Mouse (Mus musculus): ENCODE measurements around the gene 9330161L09Rik. TPM values are rescaled to one million over a fixed set of nuclear protein-coding genes. Genes with fewer than 3 reads are reported as not detected.

9330161L09Rik gene
- not detected for polyA plus RNA-seq (2014; fragmentation: Illumina TruSeq; extraction: RNeasy Lipid Tissue Mini Kit (QIAGEN cat#74804))

GRCm38 (mm10) chr12:103407720-103408119 is at the start of gene 9330161L09Rik:
Gene 9330161L09Rik (minus strand): TSS chr12:103407820.

DNA sequence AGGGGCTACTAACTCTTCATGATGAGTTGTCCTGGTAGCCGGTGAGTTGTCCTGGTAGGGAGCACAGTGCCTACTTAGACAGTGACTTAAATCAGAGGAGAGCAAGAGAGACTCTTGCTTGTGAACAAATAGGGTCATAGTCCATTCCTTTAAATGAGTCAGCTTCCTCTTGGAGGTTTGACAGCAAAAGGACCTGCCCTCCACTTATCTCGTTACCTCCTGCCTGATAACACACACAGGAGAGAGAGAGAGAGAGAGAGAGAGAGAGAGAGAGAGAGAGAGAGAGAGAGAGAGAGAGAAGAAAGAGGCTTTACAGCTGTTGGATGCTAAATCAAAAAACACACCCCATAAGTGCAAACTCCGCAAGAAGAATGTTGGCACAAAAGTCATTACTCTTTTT is 49.5 kb upstream of the 9330161L09Rik start, which contains the start of gene Ifi27l2b:
Gene Ifi27l2b (minus strand): TSS at position 84 of the 400 bp plus-strand sequence.

GRCm38 (mm10) chr12:103443524-103443923 is 35.9 kb upstream of the 9330161L09Rik start, which contains the start of gene Ifi27l2a:
Gene Ifi27l2a (minus strand): TSS chr12:103443680.

GRCm38 (mm10) chr12:103433986-103434731 is 26.5 kb upstream of the 9330161L09Rik start, which contains the start of gene Ifi27:
Gene Ifi27 (plus strand): TSS chr12:103434211.

GRCm38 (mm10) chr12:103425729-103426470 is 18.3 kb upstream of the 9330161L09Rik start, which contains the start of gene Ddx24:
Gene Ddx24 (minus strand): TSS chr12:103425830.

GRCm38 (mm10) chr12:103388505-103389347 is 18.9 kb downstream of the 9330161L09Rik start, which contains the start of gene Otub2:
Gene Otub2 (plus strand): TSS chr12:103388682.

Other genes starting within 250 kb of the 9330161L09Rik start
- not detected for gene Prima1, start 165.7 kb downstream of the 9330161L09Rik start, polyA plus RNA-seq (2014; fragmentation: Illumina TruSeq; extraction: RNeasy Lipid Tissue Mini Kit (QIAGEN cat#74804))
- gene Fam181a, start 96.8 kb downstream of the 9330161L09Rik start, polyA plus RNA-seq (2014; fragmentation: Illumina TruSeq; extraction: RNeasy Lipid Tissue Mini Kit (QIAGEN cat#74804)): not detected
- 0.20 TPM for gene Asb2, start 51.8 kb downstream of the 9330161L09Rik start, polyA plus RNA-seq (2014; fragmentation: Illumina TruSeq; extraction: RNeasy Lipid Tissue Mini Kit (QIAGEN cat#74804))
- gene Otub2, start 19.1 kb downstream of the 9330161L09Rik start, polyA plus RNA-seq (2014; fragmentation: Illumina TruSeq; extraction: RNeasy Lipid Tissue Mini Kit (QIAGEN cat#74804)): 2.7 TPM
- 26.7 TPM for gene Ddx24, start 18.0 kb upstream of the 9330161L09Rik start, polyA plus RNA-seq (2014; fragmentation: Illumina TruSeq; extraction: RNeasy Lipid Tissue Mini Kit (QIAGEN cat#74804))
- 45.2 TPM for gene Ifi27, start 26.4 kb upstream of the 9330161L09Rik start, polyA plus RNA-seq (2014; fragmentation: Illumina TruSeq; extraction: RNeasy Lipid Tissue Mini Kit (QIAGEN cat#74804))
- gene Ifi27l2a, start 35.9 kb upstream of the 9330161L09Rik start, polyA plus RNA-seq (2014; fragmentation: Illumina TruSeq; extraction: RNeasy Lipid Tissue Mini Kit (QIAGEN cat#74804)): 6.4 TPM
- gene Ifi27l2b, start 49.4 kb upstream of the 9330161L09Rik start, polyA plus RNA-seq (2014; fragmentation: Illumina TruSeq; extraction: RNeasy Lipid Tissue Mini Kit (QIAGEN cat#74804)): not detected
- 3.4 TPM for gene Ppp4r4, start 124.5 kb upstream of the 9330161L09Rik start, polyA plus RNA-seq (2014; fragmentation: Illumina TruSeq; extraction: RNeasy Lipid Tissue Mini Kit (QIAGEN cat#74804))
- gene Serpina10, start 223.6 kb upstream of the 9330161L09Rik start, polyA plus RNA-seq (2014; fragmentation: Illumina TruSeq; extraction: RNeasy Lipid Tissue Mini Kit (QIAGEN cat#74804)): not detected
- 0.57 TPM for gene Serpina6, start 249.4 kb upstream of the 9330161L09Rik start, polyA plus RNA-seq (2014; fragmentation: Illumina TruSeq; extraction: RNeasy Lipid Tissue Mini Kit (QIAGEN cat#74804))

All from ovary, adult 10 weeks (tissue).